Mouse (Mus musculus) limb, embryonic 12.5 days (tissue): ENCODE results near the gene Olfr1044. TPM values are rescaled to one million over a fixed set of nuclear protein-coding genes. Genes with fewer than 3 reads are reported as not detected.
"Not testable (repeated sequence)": the region's sequence is repeated elsewhere in the genome, so short reads cannot be mapped to it uniquely, and the experiment has no call there.

Experiments
- ATAC-seq: fragments of 200-750 bp; cut with Nextera tagmentation; 2 replicates; pipeline ENCODE4 v1.8.0; 2017; ENCODE audit warnings: low read depth, moderate TSS enrichment; ENCODE audit not compliant: insufficient number of reproducible peaks, insufficient read depth, low FRiP score, low TSS enrichment
- H3K27ac ChIP-seq: fragments of 300-500 bp; sonication (generic); 2 replicates; pipeline ENCODE4 v1.5.1; 2016; ENCODE audit warnings: mild to moderate bottlenecking, moderate library complexity
- H3K27me3 ChIP-seq: fragments of 300-500 bp; sonication (generic); 2 replicates; pipeline ENCODE4 v1.6.1; 2016; ENCODE audit warnings: mild to moderate bottlenecking, moderate library complexity
- H3K36me3 ChIP-seq: fragments of 300-500 bp; sonication (generic); 2 replicates; pipeline ENCODE4 v1.6.1; 2016; ENCODE audit warnings: mild to moderate bottlenecking, moderate library complexity
- H3K4me1 ChIP-seq: fragments of 300-500 bp; sonication (generic); replicated peaks from 2 replicates; pipeline ENCODE4 v1.6.1; 2016
- H3K4me2 ChIP-seq: fragments of 300-500 bp; sonication (generic); 2 replicates; pipeline ENCODE4 v1.6.1; 2016; ENCODE audit warnings: mild to moderate bottlenecking, moderate library complexity
- H3K4me3 ChIP-seq: fragments of 300-500 bp; sonication (generic); replicated peaks from 2 replicates; pipeline ENCODE4 v1.5.1; 2016; ENCODE audit warnings: mild to moderate bottlenecking
- H3K9ac ChIP-seq: fragments of 300-500 bp; sonication (generic); replicated peaks from 2 replicates; pipeline ENCODE4 v1.6.1; 2016; ENCODE audit warnings: mild to moderate bottlenecking, moderate library complexity
- H3K9me3 ChIP-seq: fragments of 300-500 bp; sonication (generic); 2 replicates; pipeline ENCODE4 v1.6.1; 2016; ENCODE audit warnings: mild to moderate bottlenecking, moderate library complexity
- WGBS: fragments of 180-500 bp; shearing (Covaris S2); methylation state at CpG from one replicate; pipeline ENCODE4 v1.1.7; 2016; 5-methylcytosine and 5-hydroxymethylcytosine counted together
- polyA plus RNA-seq: library from polyadenylated mRNA; unstranded; fragments of >200 nt; fragmentation: Nextera tagmentation; extraction: Ambion mirVana; gene quantifications from 2 replicates; pipeline ENCODE4 v1.2.1, GENCODE M21; 2016

The Olfr1044 gene
- polyA plus RNA-seq: not detected in 2 replicates

DNA sequence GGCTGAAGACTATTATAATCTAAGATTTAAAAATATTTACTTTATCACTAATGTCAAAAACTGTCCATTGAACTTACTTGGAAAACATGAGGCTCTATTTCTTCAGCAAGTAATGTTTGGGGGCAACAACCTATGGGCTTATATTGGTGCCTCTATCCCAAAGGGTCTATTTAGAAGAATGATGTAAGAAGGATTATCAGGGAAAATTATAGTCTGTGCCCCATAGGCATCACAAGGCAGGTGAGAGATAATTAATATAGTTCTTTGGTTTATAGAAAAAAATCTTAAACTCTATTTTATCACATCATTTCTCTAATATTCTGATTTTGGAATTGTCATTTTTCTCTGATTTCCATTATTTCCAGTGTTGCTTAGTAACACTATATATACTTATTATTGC lies at the start of gene Olfr1044:
Gene Olfr1044, minus strand, starts transcription at position 101 of the 400 bp plus-strand sequence.
- Histone ChIP-seq H3K36me3 (no peaks in the 10 kb centered on the region), H3K27me3 (no peaks in the 10 kb centered on the region), H3K4me2 (no peak within 1 kb of the TSS), H3K9ac (no peak within 1 kb of the TSS), H3K4me1 (no peaks in the 10 kb centered on the region), H3K4me3 (no peak within 1 kb of the TSS), H3K9me3 (no peaks in the 10 kb centered on the region), H3K27ac (no peak within 1 kb of the TSS)
- no peak for ATAC-seq

- Histone ChIP-seq H3K4me3 (no peak within 1 kb of the TSS), H3K4me1 (no peaks in the 10 kb centered on the region), H3K4me2 (no peak within 1 kb of the TSS), H3K27ac (no peak within 1 kb of the TSS), H3K9me3 (no peaks in the 10 kb centered on the region), H3K36me3 (no peaks in the 10 kb centered on the region), H3K27me3 (no peaks in the 10 kb centered on the region), H3K9ac (no peak within 1 kb of the TSS)
- 80% methylated on average over 2 of the region's 2 CpGs for WGBS
- ATAC-seq: no peak
Observed at GRCm38 (mm10) chr2:86219214-86219613, 41.6 kb upstream of the Olfr1044 start, which contains the start of gene Olfr1046. Olfr1046 (minus strand) TSS chr2:86219314.

DNA sequence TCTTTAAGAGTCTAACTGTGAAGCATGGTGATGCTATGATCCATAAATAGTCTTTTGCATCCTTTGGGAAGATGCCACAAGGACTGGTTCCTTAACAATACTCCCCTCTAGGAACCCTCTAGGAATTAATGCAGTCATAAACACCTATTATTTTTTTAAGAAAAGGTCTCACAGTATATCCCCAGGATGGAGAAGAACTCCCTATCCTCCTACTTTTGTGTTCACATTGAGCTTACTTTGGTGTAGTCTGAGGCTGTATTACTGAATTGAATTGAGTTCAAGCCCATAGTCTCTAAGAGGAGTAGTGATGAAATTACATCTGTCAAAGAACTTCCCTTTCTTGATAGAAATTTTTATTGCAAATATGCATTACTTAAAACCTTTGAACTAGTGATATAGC lies 25.3 kb upstream of the Olfr1044 start, which contains the start of gene Olfr1045:
Gene Olfr1045, minus strand, starts transcription at position 101 of the 400 bp plus-strand sequence.
- no peak within 1 kb of the TSS for H3K4me3 ChIP-seq
- no peak within 1 kb of the TSS for H3K27ac ChIP-seq
- ATAC-seq: no peak
- no peaks in the 10 kb centered on the region for H3K27me3 ChIP-seq
- H3K4me1 ChIP-seq: no peaks in the 10 kb centered on the region
- no peaks in the 10 kb centered on the region for H3K36me3 ChIP-seq
- no peaks in the 10 kb centered on the region for H3K9me3 ChIP-seq
- no peak within 1 kb of the TSS for H3K4me2 ChIP-seq
- H3K9ac ChIP-seq: no peak within 1 kb of the TSS

- no peak overlapping the region for H3K9ac ChIP-seq
- no peak overlapping the region for H3K4me2 ChIP-seq
- no peaks in the 10 kb centered on the region for H3K9me3 ChIP-seq
- no peaks in the 10 kb centered on the region for H3K27me3 ChIP-seq
- no peak overlapping the region for H3K4me3 ChIP-seq
- H3K4me1 ChIP-seq: no peaks in the 10 kb centered on the region
- no peak overlapping the region for H3K27ac ChIP-seq
- no peaks in the 10 kb centered on the region for H3K36me3 ChIP-seq
- WGBS: 55% methylated on average over 1 of the region's 1 CpGs
- ATAC-seq: no peak
Observed at GRCm38 (mm10) chr2:86195863-86196262, 18.2 kb upstream of the Olfr1044 start.

GRCm38 (mm10) chr2:86185583-86185982 lies 8.0 kb upstream of the Olfr1044 start, which contains the start of gene Olfr52:
Olfr52 (minus strand) TSS chr2:86185683.
- Histone ChIP-seq H3K9me3 (no peaks in the 10 kb centered on the region), H3K4me2 (no peak within 1 kb of the TSS), H3K27me3 (no peaks in the 10 kb centered on the region), H3K36me3 (no peaks in the 10 kb centered on the region), H3K4me3 (no peak within 1 kb of the TSS), H3K4me1 (no peaks in the 10 kb centered on the region), H3K9ac (no peak within 1 kb of the TSS), H3K27ac (no peak within 1 kb of the TSS)
- ATAC-seq: no peak

DNA sequence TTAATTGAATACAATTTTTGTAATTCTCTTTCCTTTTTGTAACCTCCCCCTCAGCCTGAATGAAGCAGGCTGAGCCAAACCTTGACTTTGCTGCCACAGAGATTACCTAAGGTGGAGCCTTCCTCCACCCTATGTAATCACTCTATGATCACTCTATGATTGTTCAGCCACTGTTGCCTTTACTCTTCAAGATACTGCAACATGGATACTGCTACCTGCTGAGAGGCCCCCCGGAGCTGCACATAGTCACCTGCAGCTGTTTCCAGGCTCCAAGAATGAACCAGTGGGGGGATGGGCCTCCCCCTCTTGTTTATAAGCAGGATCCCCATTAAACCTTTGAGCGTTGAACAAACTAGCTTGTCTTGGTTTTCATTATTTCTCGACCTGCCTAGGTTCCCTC lies 2.3 kb upstream of the Olfr1044 start:
- no peak for ATAC-seq
- H3K4me3 ChIP-seq: no peak overlapping the region
- H3K4me2 ChIP-seq: no peak overlapping the region
- H3K9me3 ChIP-seq: no peaks in the 10 kb centered on the region
- 67% methylated on average over 3 of the region's 3 CpGs for WGBS
- no peaks in the 10 kb centered on the region for H3K4me1 ChIP-seq
- no peaks in the 10 kb centered on the region for H3K36me3 ChIP-seq
- H3K27me3 ChIP-seq: no peaks in the 10 kb centered on the region
- no peak overlapping the region for H3K9ac ChIP-seq
- H3K27ac ChIP-seq: no peak overlapping the region

- WGBS: 89% methylated on average over 7 of the region's 7 CpGs
- not testable (repeated sequence) for H3K9ac ChIP-seq, H3K36me3 ChIP-seq, H3K4me1 ChIP-seq, H3K27ac ChIP-seq, H3K27me3 ChIP-seq, H3K4me3 ChIP-seq, ATAC-seq, H3K4me2 ChIP-seq, H3K9me3 ChIP-seq
Observed at GRCm38 (mm10) chr2:86175422-86175821, 2.2 kb downstream of the Olfr1044 start.

- H3K9me3 ChIP-seq: no peaks in the 10 kb centered on the region
- 86% methylated on average over 2 of the region's 2 CpGs for WGBS
Observed at GRCm38 (mm10) chr2:86167422-86167821, 10.2 kb downstream of the Olfr1044 start, which contains the start of gene Olfr1043. Olfr1043 (minus strand) TSS chr2:86167522.

DNA sequence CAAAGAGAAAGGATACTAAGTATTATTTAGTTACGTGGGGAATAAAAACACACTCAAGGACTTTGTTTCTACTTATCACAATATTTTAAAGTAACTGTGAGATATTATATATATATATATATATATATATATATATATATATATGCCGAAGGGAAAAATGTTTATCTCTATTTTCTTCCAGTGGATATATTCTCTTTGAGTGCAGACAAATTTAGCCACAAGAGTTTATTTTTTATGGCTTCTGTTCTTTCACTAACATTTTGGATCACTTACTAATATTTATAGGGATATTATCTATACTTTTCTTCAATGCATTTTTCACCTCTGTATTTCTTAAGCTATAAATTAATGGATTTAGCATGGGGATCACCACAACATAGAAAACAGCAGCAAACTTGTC lies 15.9 kb downstream of the Olfr1044 start, which contains the start of gene Olfr1042:
Gene Olfr1042, minus strand, starts transcription at position 101 of the 400 bp plus-strand sequence.
- Histone ChIP-seq H3K9me3 (no peaks in the 10 kb centered on the region), H3K9ac (no peak within 1 kb of the TSS), H3K4me2 (no peak within 1 kb of the TSS), H3K27me3 (no peaks in the 10 kb centered on the region), H3K36me3 (no peaks in the 10 kb centered on the region), H3K4me3 (no peak within 1 kb of the TSS), H3K27ac (no peak within 1 kb of the TSS), H3K4me1 (no peaks in the 10 kb centered on the region)
- 94% methylated on average over 2 of the region's 2 CpGs for WGBS
- ATAC-seq: no peak

More at GRCm38 (mm10) chr2:86167422-86167821, 10.2 kb downstream of the Olfr1044 start, which contains the start of gene Olfr1043:
- no peaks in the 10 kb centered on the region for H3K36me3 ChIP-seq
- no peaks in the 10 kb centered on the region for H3K4me1 ChIP-seq
- H3K27me3 ChIP-seq: no peaks in the 10 kb centered on the region
- H3K4me3 ChIP-seq: no peak within 1 kb of the TSS
- no peak within 1 kb of the TSS for H3K4me2 ChIP-seq
- H3K9ac ChIP-seq: no peak within 1 kb of the TSS
- no peak within 1 kb of the TSS for H3K27ac ChIP-seq
- ATAC-seq: no peak

DNA sequence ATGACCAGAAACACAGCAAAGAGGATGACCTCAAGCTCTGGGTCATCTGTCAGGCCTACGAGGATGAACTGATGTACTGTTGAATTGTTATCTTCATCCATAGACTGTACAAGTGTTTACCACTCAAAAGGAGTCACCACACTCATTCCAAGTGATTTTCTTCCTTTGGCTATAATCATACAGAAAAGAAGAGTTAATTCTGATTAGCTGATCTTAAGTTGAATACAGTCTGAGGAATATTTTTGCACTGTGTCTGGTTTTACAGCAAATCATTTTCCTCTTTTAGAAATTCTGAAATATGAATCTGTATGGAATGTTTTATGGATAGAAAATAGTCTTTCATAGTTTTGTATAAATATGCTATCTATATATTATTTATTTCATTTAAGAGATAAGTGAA lies 31.0 kb downstream of the Olfr1044 start, which contains the start of gene Olfr1040:
Gene Olfr1040, minus strand, starts transcription at position 101 of the 400 bp plus-strand sequence.
- H3K36me3 ChIP-seq: no peaks in the 10 kb centered on the region
- no peak within 1 kb of the TSS for H3K4me3 ChIP-seq
- H3K4me1 ChIP-seq: no peaks in the 10 kb centered on the region
- no peaks in the 10 kb centered on the region for H3K9me3 ChIP-seq
- no peak for ATAC-seq
- no peak within 1 kb of the TSS for H3K27ac ChIP-seq
- H3K27me3 ChIP-seq: no peaks in the 10 kb centered on the region
- H3K9ac ChIP-seq: no peak within 1 kb of the TSS
- 95% methylated on average over 1 of the region's 1 CpGs for WGBS
- no peak within 1 kb of the TSS for H3K4me2 ChIP-seq

DNA sequence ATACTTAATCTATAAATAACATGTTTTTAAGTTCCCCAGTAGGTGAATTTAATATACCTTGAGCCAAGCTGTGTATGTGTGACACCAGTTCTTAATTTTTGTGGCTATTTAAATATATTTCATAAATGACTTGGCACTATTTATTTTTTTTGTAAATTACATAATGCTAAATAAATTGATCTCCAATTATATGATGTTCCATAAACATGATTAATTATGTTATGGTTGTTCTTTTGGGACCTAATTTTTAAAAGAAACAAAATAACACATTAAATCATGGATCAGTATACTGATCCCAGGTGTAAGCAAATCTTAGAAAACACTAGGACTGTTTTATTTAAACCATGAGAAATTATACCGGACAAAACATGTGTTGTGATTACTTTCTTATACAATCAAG lies 41.8 kb downstream of the Olfr1044 start, which contains the start of gene Olfr1039:
Gene Olfr1039, minus strand, starts transcription at position 101 of the 400 bp plus-strand sequence.
- ATAC-seq: no peak
- no peaks in the 10 kb centered on the region for H3K27me3 ChIP-seq
- no peaks in the 10 kb centered on the region for H3K4me1 ChIP-seq
- no peak within 1 kb of the TSS for H3K9ac ChIP-seq
- H3K36me3 ChIP-seq: no peaks in the 10 kb centered on the region
- 93% methylated on average over 1 of the region's 1 CpGs for WGBS
- no peak within 1 kb of the TSS for H3K4me3 ChIP-seq
- no peak within 1 kb of the TSS for H3K4me2 ChIP-seq
- H3K9me3 ChIP-seq: no peaks in the 10 kb centered on the region
- no peak within 1 kb of the TSS for H3K27ac ChIP-seq
